Mouse (Mus musculus): ENCODE data around the gene A730015C16Rik. TPM values are rescaled to one million over a fixed set of nuclear protein-coding genes. Genes with fewer than 3 reads are reported as not detected.
A peak's percentile ranks its signal among the peaks of the same experiment; 100 is the strongest.

Gene A730015C16Rik
- 1.4 and 1.7 TPM in 2 replicates for polyA plus RNA-seq (2016; fragmentation: Nextera tagmentation; extraction: Ambion mirVana)

GRCm38 (mm10) chr4:108848505-108848848 lies at the start of gene A730015C16Rik:
A730015C16Rik (minus strand) TSS chr4:108848619.
- peak within 1 kb of the TSS; percentile 90 for H3K27ac ChIP-seq
- peaks cover 35% of the 10 kb centered on the region for H3K4me1 ChIP-seq
- WGBS: 16% methylated on average over 20 of the region's 20 CpGs
- no peaks in the 10 kb centered on the region for H3K27me3 ChIP-seq (ENCODE audit: poor library complexity, severe bottlenecking)
- DNase-seq (ENCODE audit: extremely low spot score, low spot score): peak; percentile 30
- peak within 1 kb of the TSS; percentile 98 for H3K4me3 ChIP-seq
- H3K36me3 ChIP-seq (replicated peaks): peaks cover 33% of the 10 kb centered on the region
- no peaks in the 10 kb centered on the region for H3K9me3 ChIP-seq

DNA sequence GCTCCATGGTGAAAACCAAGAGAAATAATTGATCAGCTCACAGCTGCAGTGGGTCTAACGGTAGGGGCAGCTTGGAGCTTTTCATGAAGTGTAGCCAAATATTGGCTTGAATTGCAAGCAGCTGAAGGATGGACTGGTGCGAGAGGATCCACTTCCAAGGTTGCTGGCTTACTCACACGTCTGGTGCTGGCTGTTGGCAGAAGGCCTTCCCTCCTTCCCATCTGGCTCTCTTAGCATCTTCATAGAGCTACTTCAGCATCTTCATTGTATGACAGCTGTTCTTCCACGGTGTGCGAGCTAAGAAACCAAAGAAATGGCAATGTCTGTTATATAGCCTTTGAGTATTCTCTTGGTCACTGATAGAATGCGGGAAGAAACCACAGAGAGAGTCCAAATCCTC lies 42.5 kb upstream of the A730015C16Rik start:
- Histone ChIP-seq H3K27me3 (ENCODE audit: poor library complexity, severe bottlenecking) (no peaks in the 10 kb centered on the region), H3K9me3 (no peaks in the 10 kb centered on the region), H3K4me1 (0 out of 2 replicates have a peak, but pooled peaks cover 3% of the 10 kb centered on the region), H3K27ac (no peak overlapping the region), H3K36me3 (replicated peaks) (no peaks in the 10 kb centered on the region), H3K4me3 (no peak overlapping the region)
- no peak for DNase-seq (ENCODE audit: extremely low spot score, low spot score)
- 90% methylated on average over 6 of the region's 6 CpGs for WGBS

- 90% methylated on average over 4 of the region's 4 CpGs for WGBS
- Histone ChIP-seq H3K4me3 (no peak overlapping the region), H3K36me3 (replicated peaks) (no peaks in the 10 kb centered on the region), H3K4me1 (peaks cover 6% of the 10 kb centered on the region), H3K9me3 (no peaks in the 10 kb centered on the region), H3K27ac (no peak overlapping the region), H3K27me3 (ENCODE audit: poor library complexity, severe bottlenecking) (no peaks in the 10 kb centered on the region)
- DNase-seq (ENCODE audit: extremely low spot score, low spot score): no peak
These were observed 39.0 kb upstream of the A730015C16Rik start for GRCm38 (mm10) chr4:108887456-108887855.

DNA sequence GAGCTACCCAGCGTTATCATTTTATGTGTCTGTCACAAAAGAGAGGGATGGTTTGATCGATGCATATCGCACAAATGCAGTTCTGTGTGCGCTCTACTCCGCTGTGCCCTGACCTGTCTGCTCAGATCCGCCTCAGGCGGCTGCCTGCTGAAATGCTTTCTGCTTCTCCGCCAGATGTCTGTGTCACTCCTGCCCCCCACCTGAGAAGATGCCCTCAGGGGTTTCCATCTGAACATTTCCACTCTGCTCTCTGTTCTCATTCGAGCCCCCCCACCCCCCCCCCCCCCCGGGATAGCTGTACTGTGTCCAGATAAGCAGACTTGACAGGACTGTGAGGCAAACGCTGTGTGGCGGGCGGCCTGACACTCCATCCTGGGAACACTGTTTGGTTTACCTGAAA lies 35.4 kb upstream of the A730015C16Rik start:
- no peaks in the 10 kb centered on the region for H3K36me3 ChIP-seq (replicated peaks)
- DNase-seq (ENCODE audit: extremely low spot score, low spot score): no peak
- H3K4me3 ChIP-seq: no peak overlapping the region
- H3K9me3 ChIP-seq: no peaks in the 10 kb centered on the region
- peaks cover 19% of the 10 kb centered on the region for H3K4me1 ChIP-seq
- H3K27me3 ChIP-seq (ENCODE audit: poor library complexity, severe bottlenecking): peaks cover 19% of the 10 kb centered on the region
- no peak overlapping the region for H3K27ac ChIP-seq
- WGBS: 59% methylated on average over 13 of the region's 13 CpGs

DNA sequence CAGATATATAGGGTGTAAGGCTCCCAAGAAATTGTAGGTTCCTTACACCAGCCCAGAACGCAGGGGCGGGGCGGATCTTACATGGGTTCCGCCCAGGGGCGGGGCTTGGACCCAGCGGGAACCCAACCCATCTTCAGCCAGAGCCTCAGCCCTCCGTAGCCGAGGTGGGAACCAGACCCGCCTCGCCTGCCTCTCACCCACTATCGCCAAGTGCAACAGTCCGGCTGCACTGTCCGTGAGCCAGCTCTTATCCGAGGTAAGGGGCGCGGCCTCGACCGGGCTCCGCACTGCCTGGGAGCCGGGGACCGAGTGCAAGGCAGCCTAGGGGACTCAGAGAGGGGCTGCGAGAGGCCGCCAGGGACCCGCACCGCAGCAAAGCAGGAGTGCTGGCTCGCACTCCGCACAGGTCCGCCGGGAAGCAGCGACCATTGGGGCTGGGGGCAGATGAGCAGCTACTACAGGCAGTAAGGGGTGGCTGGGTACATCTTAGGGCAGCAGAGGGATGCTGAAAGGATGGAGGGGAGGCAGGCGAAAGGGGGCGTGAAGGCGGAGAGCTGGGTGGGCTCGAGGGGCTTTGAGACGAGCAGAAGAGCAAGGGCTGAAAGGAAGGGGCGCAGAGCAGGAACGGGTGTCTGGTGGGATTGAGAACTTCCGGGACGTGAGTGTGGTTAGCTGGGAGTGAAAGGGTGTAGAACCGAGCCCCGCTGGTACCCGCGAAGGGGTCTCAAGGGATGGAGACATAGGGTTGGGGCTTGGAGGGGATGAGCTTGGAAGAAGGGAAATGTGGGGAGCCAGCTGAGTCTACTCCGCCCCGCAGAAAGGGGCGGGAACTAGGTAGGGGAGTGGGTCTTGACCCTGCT lies 30.8 kb upstream of the A730015C16Rik start, which contains the start of gene Rab3b:
Gene Rab3b (plus strand): TSS at position 101 of the 860 bp plus-strand sequence.
- peak; percentile 69 for DNase-seq (ENCODE audit: extremely low spot score, low spot score)
- Histone ChIP-seq H3K36me3 (replicated peaks) (no peaks in the 10 kb centered on the region), H3K9me3 (no peaks in the 10 kb centered on the region), H3K27me3 (ENCODE audit: poor library complexity, severe bottlenecking) (peaks cover 34% of the 10 kb centered on the region), H3K27ac (peak within 1 kb of the TSS; percentile 80), H3K4me1 (peaks cover 22% of the 10 kb centered on the region), H3K4me3 (peak within 1 kb of the TSS; percentile 66)
- WGBS: under 1% methylated on average over 46 of the region's 46 CpGs

GRCm38 (mm10) chr4:108877901-108878300 lies 29.5 kb upstream of the A730015C16Rik start:
- H3K27me3 ChIP-seq (ENCODE audit: poor library complexity, severe bottlenecking): peaks cover 34% of the 10 kb centered on the region
- WGBS: 84% methylated on average over 6 of the region's 6 CpGs
- DNase-seq (ENCODE audit: extremely low spot score, low spot score): no peak
- peaks cover 15% of the 10 kb centered on the region for H3K4me1 ChIP-seq
- H3K27ac ChIP-seq: no peak overlapping the region
- no peaks in the 10 kb centered on the region for H3K36me3 ChIP-seq (replicated peaks)
- H3K4me3 ChIP-seq: no peak overlapping the region
- no peaks in the 10 kb centered on the region for H3K9me3 ChIP-seq

- Histone ChIP-seq H3K27ac (no peak overlapping the region), H3K4me3 (no peak overlapping the region), H3K9me3 (no peaks in the 10 kb centered on the region), H3K27me3 (ENCODE audit: poor library complexity, severe bottlenecking) (peaks cover 14% of the 10 kb centered on the region), H3K36me3 (replicated peaks) (no peaks in the 10 kb centered on the region), H3K4me1 (peaks cover 2% of the 10 kb centered on the region; the same call in 1 of the 2 replicates)
- DNase-seq (ENCODE audit: extremely low spot score, low spot score): no peak
- 94% methylated on average over 5 of the region's 5 CpGs for WGBS
These were observed 25.3 kb upstream of the A730015C16Rik start for GRCm38 (mm10) chr4:108873746-108874145.

DNA sequence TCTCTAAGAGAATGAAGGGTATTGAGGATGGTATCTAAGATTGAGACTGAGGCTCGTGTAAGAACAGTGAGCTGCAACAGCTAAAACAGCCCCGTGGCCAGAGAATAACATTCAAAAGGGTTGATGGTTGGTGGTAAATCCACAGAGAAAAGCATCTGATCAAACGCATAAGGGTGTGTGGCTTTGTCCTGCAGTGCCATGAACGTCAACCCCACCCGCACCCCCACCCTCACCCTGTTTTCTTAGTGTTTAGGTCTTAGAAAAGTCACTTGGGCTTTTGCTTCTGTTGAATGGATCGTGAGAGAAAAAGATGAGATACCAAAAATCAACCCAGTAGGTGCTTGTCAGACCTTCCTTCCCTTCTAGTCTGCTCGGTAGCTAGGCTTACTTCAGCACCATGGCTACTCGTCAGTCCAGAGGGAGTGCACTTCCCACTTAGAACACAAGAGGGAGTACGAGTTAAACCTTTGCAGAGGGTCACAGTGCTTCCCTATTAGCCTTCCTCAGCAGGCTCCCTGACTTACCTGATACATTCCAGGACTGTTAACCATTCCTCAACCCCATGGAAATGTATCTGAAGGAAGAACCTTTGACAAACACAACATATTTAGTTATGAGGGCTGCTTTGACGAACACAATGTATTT lies 21.4 kb upstream of the A730015C16Rik start:
- H3K36me3 ChIP-seq (replicated peaks): no peaks in the 10 kb centered on the region
- no peak overlapping the region for H3K27ac ChIP-seq
- peak; percentile 72 for DNase-seq (ENCODE audit: extremely low spot score, low spot score)
- H3K4me1 ChIP-seq: no peaks in the 10 kb centered on the region
- H3K27me3 ChIP-seq (ENCODE audit: poor library complexity, severe bottlenecking): no peaks in the 10 kb centered on the region
- no peak overlapping the region for H3K4me3 ChIP-seq
- H3K9me3 ChIP-seq: no peaks in the 10 kb centered on the region
- 31% methylated on average over 10 of the region's 10 CpGs for WGBS

DNA sequence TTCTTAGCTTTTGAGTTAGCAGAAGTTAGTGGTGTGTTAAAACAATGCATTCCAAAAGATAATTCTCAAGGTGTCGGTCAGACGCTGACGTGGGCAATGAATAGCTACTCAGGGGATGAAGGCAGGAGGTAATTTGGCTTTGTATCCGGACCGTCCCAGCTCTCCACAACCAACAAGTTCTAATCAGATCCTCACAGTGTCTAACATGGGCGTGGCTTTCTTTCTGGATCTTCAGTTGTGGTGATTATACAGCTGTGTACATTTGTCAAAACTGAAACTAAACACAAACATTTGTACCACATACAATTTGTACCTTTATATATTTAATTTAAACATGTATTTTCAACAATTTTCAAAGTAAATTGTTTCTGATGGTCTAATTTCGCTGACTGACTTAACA lies 18.4 kb upstream of the A730015C16Rik start:
- H3K27ac ChIP-seq: no peak overlapping the region
- no peak overlapping the region for H3K4me3 ChIP-seq
- no peaks in the 10 kb centered on the region for H3K9me3 ChIP-seq
- H3K4me1 ChIP-seq: no peaks in the 10 kb centered on the region
- peaks cover 23% of the 10 kb centered on the region for H3K36me3 ChIP-seq (replicated peaks)
- 85% methylated on average over 7 of the region's 7 CpGs for WGBS
- no peak for DNase-seq (ENCODE audit: extremely low spot score, low spot score)
- no peaks in the 10 kb centered on the region for H3K27me3 ChIP-seq (ENCODE audit: poor library complexity, severe bottlenecking)

GRCm38 (mm10) chr4:108847715-108848504 lies 509 bp downstream of the A730015C16Rik start, which contains the start of gene Kti12:
Kti12 (plus strand) TSS chr4:108847785.
- peak; percentile 85 for DNase-seq (ENCODE audit: extremely low spot score, low spot score)

DNA sequence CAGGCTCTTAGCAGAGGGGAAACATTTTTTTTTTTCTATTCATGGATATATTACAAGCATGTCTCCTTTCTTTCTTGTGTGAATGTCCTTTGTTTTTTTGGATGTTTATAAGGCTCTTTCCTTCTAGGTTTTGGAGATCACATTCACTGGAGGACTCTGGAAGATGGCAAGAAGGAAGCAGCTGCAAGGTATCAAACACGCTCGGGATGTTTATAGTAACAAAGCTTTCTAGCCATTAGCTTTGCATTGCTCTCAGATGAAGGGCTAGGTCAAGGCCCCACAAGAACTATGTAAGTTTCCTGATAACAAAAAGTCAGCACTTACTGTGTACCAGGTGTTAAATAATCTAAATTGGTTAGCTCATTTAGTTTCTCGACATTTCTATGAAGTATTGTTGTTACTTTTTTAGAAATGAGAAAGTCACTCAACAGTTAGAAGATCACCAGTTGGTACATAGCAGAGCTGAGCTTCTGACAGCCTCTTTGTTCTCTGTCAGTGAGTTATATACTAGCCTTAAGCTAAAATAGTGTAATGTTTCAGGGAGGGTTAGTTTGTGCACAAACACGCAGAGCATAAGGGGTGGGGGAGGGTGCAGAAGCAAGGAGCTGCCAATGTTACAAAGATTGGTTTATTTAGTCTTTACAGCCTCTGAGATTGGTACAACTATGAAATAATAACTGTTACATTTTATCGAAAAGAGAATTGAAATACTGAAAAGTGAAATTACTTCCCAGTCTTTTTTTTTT lies 2.4 kb downstream of the A730015C16Rik start:
- Histone ChIP-seq H3K27me3 (ENCODE audit: poor library complexity, severe bottlenecking) (no peaks in the 10 kb centered on the region), H3K4me3 (no peak overlapping the region), H3K4me1 (peaks cover 44% of the 10 kb centered on the region), H3K9me3 (no peaks in the 10 kb centered on the region), H3K36me3 (replicated peaks) (peaks cover 34% of the 10 kb centered on the region), H3K27ac (no peak overlapping the region)
- DNase-seq (ENCODE audit: extremely low spot score, low spot score): no peak
- WGBS: 90% methylated on average over 5 of the region's 5 CpGs

More at GRCm38 (mm10) chr4:108847715-108848504, 509 bp downstream of the A730015C16Rik start, which contains the start of gene Kti12:
- Histone ChIP-seq H3K9me3 (no peaks in the 10 kb centered on the region), H3K27ac (peak within 1 kb of the TSS; percentile 90), H3K36me3 (replicated peaks) (peaks cover 27% of the 10 kb centered on the region), H3K4me3 (peak within 1 kb of the TSS; percentile 98), H3K27me3 (ENCODE audit: poor library complexity, severe bottlenecking) (no peaks in the 10 kb centered on the region), H3K4me1 (peaks cover 41% of the 10 kb centered on the region)
- WGBS: under 1% methylated on average over 77 of the region's 77 CpGs

GRCm38 (mm10) chr4:108843336-108843735 lies 5.1 kb downstream of the A730015C16Rik start:
- H3K36me3 ChIP-seq (replicated peaks): peaks cover 24% of the 10 kb centered on the region
- H3K4me3 ChIP-seq: no peak overlapping the region
- peaks cover 24% of the 10 kb centered on the region for H3K4me1 ChIP-seq
- peak overlapping the region; percentile 62 for H3K27ac ChIP-seq
- H3K27me3 ChIP-seq (ENCODE audit: poor library complexity, severe bottlenecking): no peaks in the 10 kb centered on the region
- no peaks in the 10 kb centered on the region for H3K9me3 ChIP-seq
- DNase-seq (ENCODE audit: extremely low spot score, low spot score): no peak

Measured in forebrain, embryonic 10.5 days (tissue).